Mouse (Mus musculus) activated CD4-positive, CD25-positive, alpha-beta regulatory T cell, adult 9 weeks (primary cell): ENCODE results near the gene Surf6. TPM values are rescaled to one million over a fixed set of nuclear protein-coding genes. Genes with fewer than 3 reads are reported as not detected.

ENCODE experiments used
- polyA plus RNA-seq: library from polyadenylated mRNA; unstranded; fragments of 100-300 nt; shearing (Covaris generic); gene quantifications from one replicate; pipeline ENCODE4 v1.2.1, GENCODE M21; 2017

Gene Surf6
- 49.4 TPM for polyA plus RNA-seq

GRCm38 (mm10) chr2:26902467-26903220, at the start of gene Surf6:
Surf6 (minus strand) TSS chr2:26902879.

DNA sequence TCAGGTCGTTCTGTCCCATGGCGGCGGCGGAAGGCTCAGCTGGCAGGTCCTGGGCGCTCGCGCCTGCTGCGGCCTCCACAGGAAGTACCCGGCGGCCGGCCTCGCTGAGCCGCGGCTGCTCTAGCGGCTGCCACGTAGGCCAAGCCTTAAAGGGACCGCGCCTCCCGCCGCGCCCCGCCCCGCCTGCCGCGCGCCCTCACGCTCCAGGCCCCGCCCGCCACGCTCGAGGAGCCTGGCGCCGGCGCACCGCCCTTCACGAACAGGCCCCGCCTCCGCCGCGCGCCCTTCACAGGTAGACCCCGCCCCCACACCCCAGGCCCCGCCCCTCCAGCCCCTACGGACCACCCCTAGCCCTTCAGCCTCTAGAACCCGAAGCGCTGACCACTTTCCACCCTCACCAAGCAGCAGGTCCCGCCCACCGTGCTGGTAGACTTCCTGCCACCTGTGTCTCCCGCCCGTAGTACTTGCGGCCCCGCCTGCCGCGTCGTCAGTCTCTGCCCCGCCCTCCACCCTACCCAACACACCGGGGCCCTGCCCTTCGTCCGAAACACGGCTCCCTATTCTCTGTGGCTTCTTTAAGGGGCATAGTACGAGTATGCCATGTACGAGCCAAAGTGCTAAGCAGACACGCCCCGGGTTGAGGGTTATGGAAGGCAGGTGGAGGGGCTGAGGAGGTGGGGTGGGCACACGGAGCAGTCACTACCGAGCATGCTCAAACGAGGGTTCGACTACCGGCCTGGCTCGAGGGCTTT, 30.8 kb upstream of the Surf6 start, which contains the start of the genes Surf4 and Stkld1:
TSS of gene Surf4 (minus strand) at position 625 of the 752 bp plus-strand sequence.
TSS of gene Stkld1 (plus strand) at position 744 of the 752 bp plus-strand sequence.

DNA sequence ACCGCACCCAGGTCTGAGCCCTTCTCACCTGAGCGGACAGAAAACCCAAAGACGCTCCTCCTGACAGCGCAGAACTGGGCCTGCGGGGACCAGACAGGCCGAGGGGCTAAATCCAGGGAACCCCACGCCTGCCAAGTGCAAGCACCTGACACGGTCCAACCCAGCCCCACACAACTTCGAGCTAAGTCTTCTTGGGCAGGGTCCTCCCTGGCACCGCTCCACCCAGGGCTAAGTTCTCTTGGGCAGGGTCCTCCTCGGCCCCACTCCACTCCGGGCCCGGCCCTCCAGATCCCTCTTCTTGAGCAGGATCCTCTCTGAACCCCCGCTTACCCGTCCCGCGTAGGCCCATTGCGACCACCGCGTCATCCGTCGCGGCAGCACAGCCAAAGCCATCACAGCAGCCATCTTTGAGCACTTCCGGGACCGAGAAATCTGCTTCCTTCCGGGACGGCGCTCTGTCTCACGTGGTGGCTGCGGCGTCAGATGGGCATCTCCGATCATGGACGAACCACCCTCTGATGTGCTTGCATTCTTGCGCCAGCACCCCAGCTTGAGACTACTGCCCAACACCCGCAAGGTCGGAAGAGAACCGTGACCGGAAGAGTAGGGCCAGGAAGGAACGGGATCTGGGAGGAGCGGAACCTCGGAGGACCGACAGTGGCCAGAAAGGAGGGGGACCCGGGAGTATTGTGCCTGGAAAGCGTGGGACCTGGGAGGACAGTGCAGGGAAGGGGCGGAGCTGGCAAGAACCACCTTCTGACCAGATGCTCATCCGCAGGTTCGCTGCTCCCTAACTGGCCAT, 13.4 kb upstream of the Surf6 start, which contains the start of the genes Surf2 and Surf1:
TSS of gene Surf2 (plus strand) at position 441 of the 802 bp plus-strand sequence.
TSS of gene Surf1 (minus strand) at position 604 of the 802 bp plus-strand sequence.

DNA sequence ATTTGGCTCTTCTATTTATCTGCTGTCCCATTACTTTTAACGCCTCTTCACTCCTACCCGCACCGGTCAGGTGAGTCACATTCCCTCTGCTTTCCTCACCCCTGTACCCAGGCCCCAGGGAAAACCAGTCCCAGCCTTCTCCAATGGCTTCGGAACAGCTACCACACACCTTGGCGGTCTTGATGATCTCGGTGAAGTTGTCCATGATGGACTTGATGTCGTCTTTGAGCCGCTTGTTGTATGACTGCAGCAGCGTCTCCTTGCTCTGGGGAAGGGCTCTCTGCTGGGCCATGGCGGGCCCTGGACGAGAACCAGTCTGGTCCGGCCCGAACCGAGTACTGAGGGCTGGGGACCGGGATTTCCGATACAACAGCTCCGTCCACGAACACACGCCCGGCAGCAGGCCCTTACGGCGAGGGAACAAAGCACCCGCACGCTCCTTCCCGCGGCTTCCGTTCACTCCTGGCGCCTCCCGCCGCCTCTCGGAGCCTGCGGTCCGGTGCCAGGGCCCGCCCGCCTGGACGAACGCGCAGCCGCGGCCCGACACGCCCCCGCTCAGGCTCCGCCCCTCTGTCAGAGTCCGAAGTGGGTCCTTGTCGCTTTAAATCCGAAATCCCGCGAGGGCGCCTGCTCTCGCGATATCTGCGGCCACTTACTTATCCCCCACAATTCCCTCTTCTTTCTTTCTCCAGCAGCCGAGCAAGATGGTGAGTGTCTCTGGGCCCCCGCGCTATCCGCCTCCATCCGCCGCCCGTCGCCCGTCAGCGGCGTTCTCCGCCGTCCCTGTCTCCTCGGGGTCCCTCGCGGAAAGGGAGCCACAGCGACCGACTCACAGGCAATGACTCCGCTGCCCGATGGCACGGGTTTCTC, 7.7 kb upstream of the Surf6 start, which contains the start of the genes Med22 and Rpl7a:
TSS of gene Med22 (minus strand) at position 554 of the 870 bp plus-strand sequence.
TSS of gene Rpl7a (plus strand) at position 641 of the 870 bp plus-strand sequence.

DNA sequence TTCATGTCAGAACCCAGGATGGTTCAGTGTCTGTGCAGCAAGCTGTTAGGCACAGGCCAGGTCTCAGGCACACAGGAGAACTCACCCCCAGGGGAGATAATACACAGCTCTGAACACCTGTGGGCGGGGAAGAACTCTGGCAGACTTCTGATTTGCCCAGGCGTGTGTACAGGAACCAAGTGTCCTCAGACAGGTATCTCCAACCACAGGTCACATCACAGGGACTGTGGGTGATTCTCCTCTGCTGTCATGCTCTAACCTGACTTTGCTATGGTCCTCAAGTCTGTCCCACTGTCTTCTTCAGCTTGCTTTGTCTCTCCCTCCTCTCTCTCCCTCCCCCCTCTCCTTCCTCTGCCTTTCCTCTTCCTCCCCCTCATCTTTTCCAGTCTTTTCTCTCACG, 37.8 kb downstream of the Surf6 start, which contains the start of gene Abo:
TSS of gene Abo (minus strand) at position 101 of the 400 bp plus-strand sequence.

Other genes with a start within 250 kb of the Surf6 start
- 0.61 TPM for gene Lcn4, start 231.6 kb downstream of the Surf6 start, polyA plus RNA-seq
- not detected for gene Abo, start 37.9 kb downstream of the Surf6 start, polyA plus RNA-seq
- gene Med22, start 7.8 kb upstream of the Surf6 start, polyA plus RNA-seq = 35.2 TPM
- 331 TPM for gene Rpl7a, start 7.9 kb upstream of the Surf6 start, polyA plus RNA-seq
- 67.2 TPM for gene Surf2, start 13.5 kb upstream of the Surf6 start, polyA plus RNA-seq
- 126 TPM for gene Surf1, start 13.7 kb upstream of the Surf6 start, polyA plus RNA-seq
- gene Surf4, start 31.0 kb upstream of the Surf6 start, polyA plus RNA-seq = 175 TPM
- gene Stkld1, start 31.2 kb upstream of the Surf6 start, polyA plus RNA-seq = 0.59 TPM
- gene Rexo4, start 61.5 kb upstream of the Surf6 start, polyA plus RNA-seq = 86.1 TPM
- not detected for gene Adamts13, start 70.5 kb upstream of the Surf6 start, polyA plus RNA-seq
- gene Cacfd1, start 107.0 kb upstream of the Surf6 start, polyA plus RNA-seq = 27.9 TPM
- gene Slc2a6, start 125.1 kb upstream of the Surf6 start, polyA plus RNA-seq = 2.7 TPM
- gene Mymk, start 169.3 kb upstream of the Surf6 start, polyA plus RNA-seq = not detected
- gene Adamtsl2, start 176.5 kb upstream of the Surf6 start, polyA plus RNA-seq = 0.66 TPM
- not detected for gene Fam163b, start 239.6 kb upstream of the Surf6 start, polyA plus RNA-seq